Mouse (Mus musculus) brain, embryonic 14.5 days (tissue): ENCODE data around the gene Itpripl1.

ENCODE experiments used
- CTCF ChIP-seq: fragments of 200-500 bp; IDR thresholded peaks from 2 replicates; pipeline ENCODE4 v1.5.1; 2012; ENCODE audit warnings: inconsistent platforms, mild to moderate bottlenecking, moderate library complexity, borderline replicate concordance; ENCODE audit not compliant: insufficient read depth, insufficient read length; ENCODE audit errors: extremely low read depth
- POLR2A ChIP-seq: fragments of 200-500 bp; IDR thresholded peaks from 2 replicates; pipeline ENCODE4 v1.6.1; 2012; ENCODE audit warnings: mild to moderate bottlenecking, inconsistent platforms, borderline replicate concordance; ENCODE audit not compliant: poor library complexity, insufficient read depth, insufficient read length, severe bottlenecking; ENCODE audit errors: extremely low read depth

DNA sequence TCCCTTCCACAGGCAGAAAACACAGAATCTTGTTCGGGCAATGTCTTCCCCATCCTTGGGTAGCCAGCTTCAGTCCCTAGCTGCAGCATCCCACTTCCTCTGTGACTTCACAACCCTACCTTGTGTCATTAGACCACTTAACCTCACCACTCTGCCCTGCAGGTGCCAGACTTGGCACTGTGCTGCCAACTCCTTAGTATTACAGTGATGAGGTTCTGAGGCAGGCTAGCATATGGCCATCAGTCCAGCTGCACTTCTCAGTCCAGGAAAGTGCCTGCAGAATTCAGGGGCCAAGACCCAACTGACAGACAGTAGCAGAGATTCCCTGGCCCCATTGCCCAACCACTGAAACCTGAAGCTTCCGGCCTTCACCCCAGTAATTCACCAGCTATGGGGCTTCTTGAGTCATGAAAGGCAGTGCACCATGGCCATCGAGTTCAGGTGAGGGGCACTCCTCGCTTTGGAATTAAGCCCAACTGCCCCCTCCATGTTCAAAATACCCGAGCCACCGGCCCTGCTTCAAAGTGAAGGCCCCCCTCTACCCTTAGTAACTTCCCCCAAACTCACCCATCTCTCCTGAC lies 575 bp downstream of the Itpripl1 start:
- TF ChIP-seq CTCF (no peak), POLR2A (no peak)
